Mouse (Mus musculus): ENCODE measurements around the gene H2-T3.
"Not testable (repeated sequence)": the region's sequence is repeated elsewhere in the genome, so short reads cannot be mapped to it uniquely, and the experiment has no call there.

The H2-T3 gene

GRCm38 (mm10) chr17:36190169-36190507, at the start of gene H2-T3:
Gene H2-T3 (minus strand): TSS chr17:36190287.
- DNase-seq (ENCODE audit: low read depth in 1 of 2, low spot score in 2 of 2) = no peak

GRCm38 (mm10) chr17:36237321-36237921, 47.3 kb upstream of the H2-T3 start:
- no peak for DNase-seq (ENCODE audit: low read depth in 1 of 2, low spot score in 2 of 2)

- DNase-seq (ENCODE audit: low read depth in 1 of 2, low spot score in 2 of 2) = not testable (repeated sequence)
Measured at GRCm38 (mm10) chr17:36235300-36235699, 45.2 kb upstream of the H2-T3 start.

- no peak for DNase-seq (ENCODE audit: low read depth in 1 of 2, low spot score in 2 of 2)
Measured at GRCm38 (mm10) chr17:36233572-36233971, 43.5 kb upstream of the H2-T3 start.

GRCm38 (mm10) chr17:36231318-36231717, 41.2 kb upstream of the H2-T3 start:
- DNase-seq (ENCODE audit: low read depth in 1 of 2, low spot score in 2 of 2) = peak; percentile 19 to 64

GRCm38 (mm10) chr17:36229046-36229445, 39.0 kb upstream of the H2-T3 start:
- DNase-seq (ENCODE audit: low read depth in 1 of 2, low spot score in 2 of 2) = no peak

GRCm38 (mm10) chr17:36226921-36227320, 36.8 kb upstream of the H2-T3 start:
- DNase-seq (ENCODE audit: low read depth in 1 of 2, low spot score in 2 of 2) = no peak

- DNase-seq (ENCODE audit: low read depth in 1 of 2, low spot score in 2 of 2) = no peak
Measured at GRCm38 (mm10) chr17:36225231-36225824, 35.2 kb upstream of the H2-T3 start.

GRCm38 (mm10) chr17:36224451-36224850, 34.4 kb upstream of the H2-T3 start:
- DNase-seq (ENCODE audit: low read depth in 1 of 2, low spot score in 2 of 2) = no peak

GRCm38 (mm10) chr17:36218594-36219155, 28.6 kb upstream of the H2-T3 start:
- no peak for DNase-seq (ENCODE audit: low read depth in 1 of 2, low spot score in 2 of 2)

- no peak for DNase-seq (ENCODE audit: low read depth in 1 of 2, low spot score in 2 of 2)
Measured at GRCm38 (mm10) chr17:36215586-36215985, 25.5 kb upstream of the H2-T3 start.

GRCm38 (mm10) chr17:36206846-36207245, 16.8 kb upstream of the H2-T3 start:
- no peak for DNase-seq (ENCODE audit: low read depth in 1 of 2, low spot score in 2 of 2)

- no peak for DNase-seq (ENCODE audit: low read depth in 1 of 2, low spot score in 2 of 2)
Measured at GRCm38 (mm10) chr17:36205862-36206261, 15.8 kb upstream of the H2-T3 start.

- peak; percentile 24 to 43 for DNase-seq (ENCODE audit: low read depth in 1 of 2, low spot score in 2 of 2)
Measured at GRCm38 (mm10) chr17:36205456-36205855, 15.4 kb upstream of the H2-T3 start.

GRCm38 (mm10) chr17:36201851-36202250, 11.8 kb upstream of the H2-T3 start:
- DNase-seq (ENCODE audit: low read depth in 1 of 2, low spot score in 2 of 2) = no peak

- DNase-seq (ENCODE audit: low read depth in 1 of 2, low spot score in 2 of 2) = no peak
Measured at GRCm38 (mm10) chr17:36198317-36198716, 8.2 kb upstream of the H2-T3 start.

GRCm38 (mm10) chr17:36194471-36194870, 4.4 kb upstream of the H2-T3 start:
- DNase-seq (ENCODE audit: low read depth in 1 of 2, low spot score in 2 of 2) = no peak

GRCm38 (mm10) chr17:36193546-36194141, 3.6 kb upstream of the H2-T3 start:
- DNase-seq (ENCODE audit: low read depth in 1 of 2, low spot score in 2 of 2) = peak in 1 of 2 experiments; percentile 29

- no peak for DNase-seq (ENCODE audit: low read depth in 1 of 2, low spot score in 2 of 2)
Measured at GRCm38 (mm10) chr17:36192371-36192770, 2.3 kb upstream of the H2-T3 start.

GRCm38 (mm10) chr17:36189491-36190168, 457 bp downstream of the H2-T3 start:
- DNase-seq (ENCODE audit: low read depth in 1 of 2, low spot score in 2 of 2) = no peak

- no peak for DNase-seq (ENCODE audit: low read depth in 1 of 2, low spot score in 2 of 2)
Measured at GRCm38 (mm10) chr17:36187540-36187939, 2.5 kb downstream of the H2-T3 start.

GRCm38 (mm10) chr17:36182212-36182611, 7.9 kb downstream of the H2-T3 start:
- DNase-seq (ENCODE audit: low read depth in 1 of 2, low spot score in 2 of 2) = no peak

All from monocyte, adult 2 months (primary cell).